In the genomic region with DNA sequence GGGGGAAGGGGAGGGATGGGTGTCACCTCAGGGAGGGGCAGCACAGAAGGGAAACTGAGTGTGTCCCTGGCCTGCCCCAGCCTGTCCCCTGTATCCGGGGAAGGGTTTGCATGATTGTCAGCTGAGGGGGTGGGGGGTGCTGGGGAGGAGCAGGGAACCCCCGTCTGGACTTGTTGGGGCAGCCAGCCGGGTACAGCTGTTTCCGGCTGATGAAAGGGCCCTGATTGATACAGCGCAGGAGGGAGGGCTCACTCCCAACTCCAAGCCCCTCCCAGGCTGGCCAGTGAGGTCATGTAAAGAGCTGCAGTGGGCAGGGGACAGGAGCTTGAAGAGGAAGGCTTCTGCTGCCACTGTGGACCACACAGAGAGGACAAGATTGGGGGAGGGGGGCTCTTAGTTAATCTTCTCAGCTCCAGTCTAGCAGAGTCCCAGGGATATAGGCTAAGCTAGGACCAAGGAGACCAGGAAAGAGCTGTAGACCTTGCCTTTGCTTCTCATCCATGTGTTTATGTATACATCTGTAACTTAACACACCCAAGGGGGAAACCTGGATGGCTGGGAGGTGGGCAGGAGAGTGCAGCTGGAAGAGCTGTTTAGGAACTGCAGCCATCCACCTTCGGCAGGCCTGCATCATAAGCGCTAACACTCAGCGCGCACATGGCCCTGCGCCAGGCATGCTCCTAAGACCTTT, we compare ENCODE assay signal across 7 mouse cellular contexts. TPM values are rescaled to one million over a fixed set of nuclear protein-coding genes. Genes with fewer than 3 reads are reported as not detected.
A peak's percentile ranks its signal among the peaks of the same experiment; 100 is the strongest.
DNase-seq lines count a peak whose midpoint lies in the region; ATAC-seq and TF ChIP-seq lines count a peak whose summit lies in the region.

No protein-coding gene starts in this region.

- H3K4me1 ChIP-seq in embryonic facial prominence, embryonic 15.5 days, result peaks cover 16% of the 10 kb centered on the region
- H3K4me1 ChIP-seq in hindbrain, embryonic 11.5 days (replicated peaks; ENCODE audit: control insufficient read depth, insufficient read depth, low read length), result peaks cover 4% of the 10 kb centered on the region; the same call in 1 of the 2 replicates
- H3K4me1 ChIP-seq in liver, embryonic 11.5 days (replicated peaks; ENCODE audit: control insufficient read depth, insufficient read depth, low read length), result peaks cover 9% of the 10 kb centered on the region
- peaks cover 8% of the 10 kb centered on the region for H3K4me1 ChIP-seq in midbrain, postnatal 0 days (ENCODE audit: insufficient read depth, low read length)

- H3K36me3 ChIP-seq in embryonic facial prominence, embryonic 15.5 days, result no peaks in the 10 kb centered on the region
- no peaks in the 10 kb centered on the region for H3K36me3 ChIP-seq in hindbrain, embryonic 11.5 days (ENCODE audit: control insufficient read depth, insufficient read depth, low read length)
- no peaks in the 10 kb centered on the region for H3K36me3 ChIP-seq in liver, embryonic 11.5 days (ENCODE audit: control insufficient read depth, insufficient read depth, low read length)
- no peaks in the 10 kb centered on the region for H3K36me3 ChIP-seq in midbrain, postnatal 0 days (ENCODE audit: insufficient read depth, low read length)

- WGBS in embryonic facial prominence, embryonic 15.5 days, result 24% methylated on average over 10 of the region's 10 CpGs
- 34% methylated on average over 10 of the region's 10 CpGs for WGBS in hindbrain, embryonic 11.5 days
- 28% methylated on average over 10 of the region's 10 CpGs for WGBS in liver, embryonic 11.5 days
- WGBS in midbrain, postnatal 0 days, result 24% methylated on average over 10 of the region's 10 CpGs

- no peak overlapping the region for H3K4me2 ChIP-seq in embryonic facial prominence, embryonic 15.5 days (replicated peaks)
- no peak overlapping the region for H3K4me2 ChIP-seq in hindbrain, embryonic 11.5 days (replicated peaks; ENCODE audit: low read depth, low read length)
- 0 out of 2 replicates have a peak overlapping the region, but pooled peaks have one; percentile 5 for H3K4me2 ChIP-seq in liver, embryonic 11.5 days
- no peak overlapping the region for H3K4me2 ChIP-seq in midbrain, postnatal 0 days (ENCODE audit: low read depth, low read length, poor library complexity, severe bottlenecking)

- H3K4me3 ChIP-seq in embryonic facial prominence, embryonic 15.5 days (replicated peaks), result no peak overlapping the region
- H3K4me3 ChIP-seq in hindbrain, embryonic 11.5 days (ENCODE audit: low read depth, low read length), result no peak overlapping the region
- no peak overlapping the region for H3K4me3 ChIP-seq in liver, embryonic 11.5 days (ENCODE audit: low read depth, low read length)
- no peak overlapping the region for H3K4me3 ChIP-seq in midbrain, postnatal 0 days (ENCODE audit: low read depth, low read length)

- TF ChIP-seq CTCF in brain, embryonic 14.5 days (IDR thresholded peaks at IDR 0.05; ENCODE audit: borderline replicate concordance, extremely low read depth, insufficient read depth, insufficient read length), result no peak
- no peak for TF ChIP-seq CTCF in midbrain, postnatal 0 days (IDR thresholded peaks at IDR 0.05)

- peak; percentile 87 for DNase-seq in brain, embryonic 14.5 days (ENCODE audit: low read depth)
- peak; percentile 40 for DNase-seq in hindbrain, embryonic 11.5 days (ENCODE audit: low spot score)
- peak; percentile 53 for DNase-seq in liver, embryonic 11.5 days (ENCODE audit: low spot score)
- peak; percentile 64 for DNase-seq in midbrain, postnatal 0 days (ENCODE audit: low spot score)
- no peak for DNase-seq in adrenal gland, adult 8-10 months
- no peak for DNase-seq in thymus, postnatal 36 days

- no peaks in the 10 kb centered on the region for H3K9me3 ChIP-seq in embryonic facial prominence, embryonic 15.5 days (replicated peaks)
- H3K9me3 ChIP-seq in hindbrain, embryonic 11.5 days (ENCODE audit: control insufficient read depth, low read length), result no peaks in the 10 kb centered on the region
- no peaks in the 10 kb centered on the region for H3K9me3 ChIP-seq in liver, embryonic 11.5 days (ENCODE audit: control insufficient read depth, low read length)
- H3K9me3 ChIP-seq in midbrain, postnatal 0 days (ENCODE audit: low read length), result no peaks in the 10 kb centered on the region

- no peak for TF ChIP-seq POLR2A in brain, embryonic 14.5 days (IDR thresholded peaks at IDR 0.05; ENCODE audit: borderline replicate concordance, extremely low read depth, insufficient read depth, insufficient read length, poor library complexity, severe bottlenecking)

- peak; percentile 70 for ATAC-seq in embryonic facial prominence, embryonic 15.5 days (ENCODE audit: insufficient number of reproducible peaks, low FRiP score, low TSS enrichment, low read depth)
- ATAC-seq in hindbrain, embryonic 11.5 days (ENCODE audit: low FRiP score), result peak; percentile 38; the same call in 1 of the 2 replicates
- ATAC-seq in liver, embryonic 11.5 days (replicated peaks; ENCODE audit: low FRiP score), result peak; percentile 53; the same call in 1 of the 2 replicates
- peak; percentile 54 for ATAC-seq in midbrain, postnatal 0 days (ENCODE audit: low FRiP score)

- no peak overlapping the region for H3K9ac ChIP-seq in embryonic facial prominence, embryonic 15.5 days
- no peak overlapping the region for H3K9ac ChIP-seq in hindbrain, embryonic 11.5 days (ENCODE audit: low read depth, low read length)
- no peak overlapping the region; the same call in 1 of the 2 replicates for H3K9ac ChIP-seq in liver, embryonic 11.5 days (ENCODE audit: low read depth, low read length)
- no peak overlapping the region for H3K9ac ChIP-seq in midbrain, postnatal 0 days (replicated peaks; ENCODE audit: low read length, poor library complexity, severe bottlenecking)

- no peaks in the 10 kb centered on the region for H3K27me3 ChIP-seq in embryonic facial prominence, embryonic 15.5 days
- no peaks in the 10 kb centered on the region for H3K27me3 ChIP-seq in hindbrain, embryonic 11.5 days (ENCODE audit: control insufficient read depth, insufficient read depth, low read length)
- no peaks in the 10 kb centered on the region for H3K27me3 ChIP-seq in liver, embryonic 11.5 days (replicated peaks; ENCODE audit: control insufficient read depth, insufficient read depth, low read length)
- H3K27me3 ChIP-seq in midbrain, postnatal 0 days (ENCODE audit: insufficient read depth, low read length), result no peaks in the 10 kb centered on the region

- H3K27ac ChIP-seq in embryonic facial prominence, embryonic 15.5 days (replicated peaks), result no peak overlapping the region
- H3K27ac ChIP-seq in hindbrain, embryonic 11.5 days (ENCODE audit: low read depth, low read length), result no peak overlapping the region
- H3K27ac ChIP-seq in liver, embryonic 11.5 days (ENCODE audit: low read depth, low read length), result no peak overlapping the region
- no peak overlapping the region for H3K27ac ChIP-seq in midbrain, postnatal 0 days (ENCODE audit: low read depth, low read length)

RNA-seq across cellular contexts. Expression of gene Vegfa, which starts 31.3 kb away (rescaled TPM):
- polyA plus RNA-seq in brain, embryonic 14.5 days (2012; rRNA removed), result 168 and 204 TPM in 2 replicates
- polyA plus RNA-seq in embryonic facial prominence, embryonic 15.5 days (2015; fragmentation: Nextera tagmentation; extraction: Ambion mirVana), result 4.6 and 6.9 TPM in 2 replicates
- polyA plus RNA-seq in hindbrain, embryonic 11.5 days (2014; fragmentation: Nextera tagmentation; extraction: Ambion mirVana), result 2.6 and 6.2 TPM in 2 replicates
- polyA plus RNA-seq in liver, embryonic 11.5 days (2014; fragmentation: Nextera tagmentation; extraction: Ambion mirVana), result 3.4 and 4.6 TPM in 2 replicates
- 78.6 and 105 TPM in 2 replicates for total RNA-seq in midbrain, postnatal 0 days (2014; rRNA removed)
- 2.3 and 3.0 TPM in 2 replicates for polyA plus RNA-seq in midbrain, postnatal 0 days (2015; fragmentation: Nextera tagmentation; extraction: Ambion mirVana)
- total RNA-seq in adrenal gland, adult 8-10 months (2022), result 100 to 1,000 TPM; 270 to 756 (median 501) TPM

RNA-seq across cellular contexts. Expression of gene Mrps18a, which starts 47.4 kb away (rescaled TPM):
- polyA plus RNA-seq in brain, embryonic 14.5 days (2012; rRNA removed), result 73.0 and 82.8 TPM in 2 replicates
- polyA plus RNA-seq in embryonic facial prominence, embryonic 15.5 days (2015; fragmentation: Nextera tagmentation; extraction: Ambion mirVana), result 124 and 134 TPM in 2 replicates
- 122 and 130 TPM in 2 replicates for polyA plus RNA-seq in hindbrain, embryonic 11.5 days (2014; fragmentation: Nextera tagmentation; extraction: Ambion mirVana)
- 141 and 143 TPM in 2 replicates for polyA plus RNA-seq in liver, embryonic 11.5 days (2014; fragmentation: Nextera tagmentation; extraction: Ambion mirVana)
- 63.7 and 84.4 TPM in 2 replicates for total RNA-seq in midbrain, postnatal 0 days (2014; rRNA removed)
- polyA plus RNA-seq in midbrain, postnatal 0 days (2015; fragmentation: Nextera tagmentation; extraction: Ambion mirVana), result 173 and 175 TPM in 2 replicates
- 100 to 1,000 TPM in 2 of 4 experiments, 10 to 100 TPM in 2; 94.5 to 106 (median 101) TPM for total RNA-seq in adrenal gland, adult 8-10 months (2022)

Comparison
In these comparisons a context has a peak if more than half of its experiments do, and no peak if none do; other contexts are left out.
1. DNase-seq: peak in brain, embryonic 14.5 days (single experiment), hindbrain, embryonic 11.5 days (single experiment), liver, embryonic 11.5 days (single experiment) and midbrain, postnatal 0 days (single experiment); none in adrenal gland, adult 8-10 months (single experiment) and thymus, postnatal 36 days (0 of 2).
2. RNA of gene Vegfa, which starts 31.3 kb away (polyA plus RNA-seq): 168 to 204 TPM in brain, embryonic 14.5 days; 2.6 to 6.2 TPM in hindbrain, embryonic 11.5 days, 3.4 to 4.6 TPM in liver, embryonic 11.5 days, 4.6 to 6.9 TPM in embryonic facial prominence, embryonic 15.5 days and 2.3 to 3.0 TPM in midbrain, postnatal 0 days; every median in the first group is over 10 times any median in the second.
3. Peak in every context shown above with its lines, with median percentiles within 50 percentile points of each other: ATAC-seq.